Mouse (Mus musculus): ENCODE data around the gene Zbtb38.

Gene Zbtb38

DNA sequence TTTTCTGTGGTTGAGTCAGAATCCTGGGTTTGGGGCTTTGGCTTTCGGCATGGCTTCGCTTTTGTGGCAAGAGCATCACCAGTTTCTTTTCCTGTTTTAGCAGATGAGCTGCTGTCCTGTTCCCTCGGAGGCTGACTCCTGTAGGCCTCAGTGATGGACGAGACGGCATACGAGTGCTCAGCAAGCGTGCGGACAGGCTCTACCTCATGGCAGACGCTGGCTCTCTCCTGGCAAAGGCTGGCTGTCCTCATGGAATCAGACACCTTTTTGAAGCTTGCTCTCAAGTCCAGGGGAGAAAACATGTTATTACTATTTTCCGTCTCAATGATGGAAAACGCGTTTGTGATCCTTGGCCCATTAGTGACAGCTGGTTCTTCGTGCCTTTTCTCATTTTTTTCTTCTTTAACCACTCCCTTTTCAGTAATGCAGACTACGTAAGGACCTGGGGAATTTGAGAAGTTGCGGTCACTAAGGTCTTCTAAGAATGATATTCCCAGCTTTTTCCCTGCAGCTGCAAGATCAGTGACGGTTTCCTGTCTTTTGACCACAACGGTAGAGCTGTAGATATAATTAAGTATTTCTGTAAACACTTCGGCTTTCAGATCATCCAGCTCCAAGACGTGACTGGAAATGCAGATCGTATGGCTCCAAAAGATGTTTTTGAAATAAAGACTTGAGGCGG lies 64.3 kb downstream of the Zbtb38 start:
- in situ Hi-C loops (cut with MboI; ENCODE audit: unreplicated experiment in 2 of 2), result no loop called here

DNA sequence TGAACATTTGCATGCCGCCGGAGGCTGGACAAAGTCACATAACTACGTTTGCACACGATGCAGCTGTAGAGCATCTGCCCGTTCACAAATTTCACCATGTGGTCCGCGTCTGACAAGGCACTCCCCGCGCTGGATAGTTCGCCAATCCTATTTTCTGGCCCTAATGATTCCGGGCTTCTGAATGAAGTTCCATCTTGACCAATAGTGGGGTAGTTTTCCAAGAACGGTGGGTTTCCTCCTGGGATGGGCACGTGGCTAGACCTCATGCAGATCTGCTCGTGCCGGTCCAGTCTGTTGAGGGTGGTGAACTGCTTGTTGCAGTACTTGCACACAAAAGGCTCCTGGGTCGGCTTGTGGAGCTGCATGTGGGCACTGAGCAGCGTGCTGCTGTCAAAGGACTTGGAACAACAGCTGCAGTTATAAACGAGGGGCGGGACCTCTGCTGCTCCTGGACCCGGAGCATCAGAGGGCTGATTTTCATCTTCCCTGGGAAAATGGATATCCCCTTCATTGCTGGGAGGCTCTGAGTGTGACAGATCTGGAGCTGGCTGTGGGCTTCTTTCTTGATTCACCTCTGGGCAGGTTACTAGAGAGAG lies 64.9 kb downstream of the Zbtb38 start:
- in situ Hi-C loops (cut with MboI; ENCODE audit: unreplicated experiment in 2 of 2), result no loop called here

- in situ Hi-C loops (cut with MboI; ENCODE audit: unreplicated experiment in 2 of 2), result no loop called here
These were observed 67.0 kb downstream of the Zbtb38 start for GRCm38 (mm10) chr9:96685600-96686084.

DNA sequence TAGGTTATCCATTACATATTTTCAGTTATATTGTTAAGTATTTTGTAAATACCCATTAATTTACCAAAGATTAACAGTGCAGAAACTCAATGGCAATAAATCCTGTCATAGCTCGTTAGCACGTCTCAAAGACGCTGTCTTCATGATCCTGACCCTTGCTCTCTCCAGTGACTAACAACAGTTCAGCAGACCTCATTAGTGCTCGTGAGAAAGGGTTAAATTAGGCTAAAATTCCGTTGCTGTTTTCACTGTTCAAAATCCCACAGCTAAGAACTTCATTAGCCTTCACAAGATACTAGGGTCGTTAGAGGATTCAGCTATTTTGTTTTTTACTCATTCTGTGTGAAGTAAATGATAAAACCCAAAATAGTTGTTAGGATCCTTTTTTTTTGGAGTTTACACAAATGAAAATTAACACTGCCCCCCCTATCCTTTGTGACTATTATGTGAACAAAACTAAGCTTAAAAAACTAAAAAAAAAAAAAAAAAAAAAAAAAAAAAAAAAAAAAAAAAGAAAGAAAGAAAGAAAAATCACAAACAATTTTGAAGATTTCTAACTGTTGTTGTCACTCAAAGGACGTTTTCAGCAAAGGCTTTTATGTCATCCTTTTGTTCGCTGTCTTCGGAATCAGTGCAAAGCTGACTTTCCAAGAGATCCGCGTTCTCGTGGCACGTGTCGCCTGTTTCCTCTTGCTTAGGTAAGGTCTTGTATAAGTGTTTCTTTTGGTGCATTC lies 67.6 kb downstream of the Zbtb38 start:
- in situ Hi-C loops (cut with MboI; ENCODE audit: unreplicated experiment in 2 of 2), result no loop called here

GRCm38 (mm10) chr9:96684165-96684792 lies 68.4 kb downstream of the Zbtb38 start:
- in situ Hi-C loops (cut with MboI; ENCODE audit: unreplicated experiment in 2 of 2), result no loop called here

GRCm38 (mm10) chr9:96678611-96679010 lies 74.0 kb downstream of the Zbtb38 start:
- in situ Hi-C loops (cut with MboI; ENCODE audit: unreplicated experiment in 2 of 2), result loop anchor here in 1 of 2 experiments (5.0 kb wide), 1 partner anchor 79 kb away; no protein-coding TSS in a partner anchor

DNA sequence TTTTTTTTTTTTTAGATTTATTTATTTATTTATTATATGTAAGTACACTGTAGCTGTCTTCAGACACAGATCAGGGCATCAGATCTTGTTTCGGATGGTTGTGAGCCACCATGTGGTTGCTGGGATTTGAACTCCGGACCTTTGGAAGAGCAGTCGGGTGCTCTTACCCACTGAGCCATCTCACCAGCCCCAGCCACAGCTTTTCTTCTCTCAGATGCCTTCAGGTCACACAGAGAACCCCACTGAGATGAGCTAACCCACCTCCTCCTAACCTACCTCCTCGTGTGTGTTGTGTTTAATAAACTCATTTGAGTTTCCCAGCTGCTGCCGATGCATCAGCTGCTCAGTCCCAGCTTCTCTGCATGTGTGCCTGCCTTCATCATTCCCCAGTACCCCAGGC lies 74.9 kb downstream of the Zbtb38 start:
- in situ Hi-C loops (cut with MboI; ENCODE audit: unreplicated experiment in 2 of 2), result loop anchor here in 1 of 2 experiments (5.0 kb wide), 1 partner anchor 80 kb away; no protein-coding TSS in a partner anchor

DNA sequence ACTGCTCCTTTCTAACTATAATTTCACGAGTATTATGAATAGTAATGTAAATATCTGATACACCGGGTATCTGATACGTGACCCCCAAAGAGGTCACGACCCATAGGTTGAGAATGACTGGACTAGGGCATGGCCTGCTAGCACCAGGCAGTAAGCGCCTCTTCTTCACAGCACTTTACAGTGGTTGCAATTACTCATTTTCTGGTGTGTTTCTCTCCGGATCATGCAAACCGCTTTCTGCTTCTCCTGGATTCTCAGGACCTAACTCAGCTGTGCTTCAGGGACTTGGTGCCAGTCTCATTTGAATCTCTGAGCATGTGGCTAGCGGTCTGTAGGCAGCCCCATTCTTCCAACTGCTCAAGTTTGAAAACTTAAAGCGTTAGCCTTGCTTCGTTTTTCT lies 76.0 kb downstream of the Zbtb38 start:
- in situ Hi-C loops (cut with MboI; ENCODE audit: unreplicated experiment in 2 of 2), result loop anchor here in 1 of 2 experiments (5.0 kb wide), 1 partner anchor 81 kb away; no protein-coding TSS in a partner anchor

- in situ Hi-C loops (cut with MboI; ENCODE audit: unreplicated experiment in 2 of 2), result loop anchor here in 1 of 2 experiments (5.0 kb wide), 1 partner anchor 81 kb away; no protein-coding TSS in a partner anchor
These were observed 76.6 kb downstream of the Zbtb38 start for GRCm38 (mm10) chr9:96675763-96676640.

DNA sequence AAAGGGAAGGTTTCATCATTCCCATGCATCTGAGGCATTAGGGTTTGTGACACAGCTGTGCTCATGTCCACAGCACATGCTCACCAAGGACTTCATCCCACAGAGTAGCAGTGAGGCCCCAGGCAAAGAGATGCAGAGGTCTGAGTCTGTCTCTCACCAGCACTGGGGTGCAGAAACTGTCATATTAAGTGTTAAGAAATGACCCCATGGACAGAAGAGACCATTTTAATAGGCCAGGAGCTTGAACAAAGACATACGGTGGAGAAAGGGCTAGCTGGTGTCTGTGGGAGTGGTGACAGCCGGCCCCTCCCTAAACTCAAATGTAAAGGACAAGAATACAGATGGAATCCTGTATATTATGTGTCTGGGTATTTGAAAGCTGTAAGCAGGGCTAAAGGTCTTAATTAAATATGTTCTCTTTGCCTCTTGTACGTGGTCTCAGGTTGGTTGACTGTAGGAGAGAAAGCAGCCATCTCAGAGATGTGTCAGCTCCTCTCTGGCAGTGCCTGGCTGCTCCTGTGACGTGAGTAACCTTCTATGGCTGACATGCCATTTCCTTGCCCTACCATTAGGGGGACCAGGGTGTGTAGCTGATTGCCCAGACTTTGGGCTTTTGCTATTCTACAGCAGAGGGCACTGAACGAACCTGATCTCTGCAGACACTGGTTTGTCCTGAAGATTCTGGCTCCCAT lies 77.4 kb downstream of the Zbtb38 start:
- in situ Hi-C loops (cut with MboI; ENCODE audit: unreplicated experiment in 2 of 2), result loop anchor here in 1 of 2 experiments (5.0 kb wide), 1 partner anchor 82 kb away; no protein-coding TSS in a partner anchor

DNA sequence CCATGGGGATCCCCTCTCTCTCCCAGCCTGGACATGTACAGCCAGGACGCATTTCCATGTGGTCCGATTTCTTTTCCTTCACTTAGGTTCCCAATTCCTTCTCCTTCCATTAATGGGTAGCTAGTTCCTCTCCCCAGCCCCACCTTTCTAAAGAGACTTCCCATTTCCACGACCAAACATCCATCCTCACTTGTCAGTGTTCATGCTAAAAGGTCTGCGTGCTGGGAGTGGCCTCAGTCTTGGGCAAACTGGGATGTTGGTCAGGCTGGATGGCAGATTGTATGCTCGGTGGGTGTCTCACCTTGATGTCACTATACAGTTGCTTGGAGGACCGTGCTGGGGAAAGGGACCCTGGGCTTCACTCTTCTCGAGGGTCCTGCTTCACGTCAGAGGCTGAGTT lies 78.3 kb downstream of the Zbtb38 start:
- in situ Hi-C loops (cut with MboI; ENCODE audit: unreplicated experiment in 2 of 2), result loop anchor here (5.0 to 25.0 kb wide), 5 partner anchors 83 to 387 kb away; no protein-coding TSS in a partner anchor

DNA sequence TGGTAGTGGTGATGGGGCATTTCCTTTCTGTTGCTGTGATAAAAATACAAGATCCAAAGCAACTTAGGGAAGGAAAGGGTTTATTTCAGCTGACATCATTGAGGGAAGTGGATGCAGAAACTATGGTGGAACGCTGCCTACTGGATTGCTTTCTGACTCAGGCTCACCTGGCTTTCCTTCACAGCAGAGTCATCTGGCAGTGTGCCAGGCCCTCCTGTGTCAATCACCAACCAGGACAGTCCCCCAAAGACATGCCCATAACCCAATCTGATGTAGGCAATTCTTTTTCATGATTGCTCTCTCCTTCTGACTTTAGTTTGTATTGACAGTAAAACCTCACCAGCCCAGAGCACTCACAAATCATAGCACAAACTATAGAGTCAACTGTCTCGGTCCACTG lies 80.2 kb downstream of the Zbtb38 start:
- in situ Hi-C loops (cut with MboI; ENCODE audit: unreplicated experiment in 2 of 2), result loop anchor here (5.0 to 25.0 kb wide), 5 partner anchors 85 to 385 kb away; no protein-coding TSS in a partner anchor

DNA sequence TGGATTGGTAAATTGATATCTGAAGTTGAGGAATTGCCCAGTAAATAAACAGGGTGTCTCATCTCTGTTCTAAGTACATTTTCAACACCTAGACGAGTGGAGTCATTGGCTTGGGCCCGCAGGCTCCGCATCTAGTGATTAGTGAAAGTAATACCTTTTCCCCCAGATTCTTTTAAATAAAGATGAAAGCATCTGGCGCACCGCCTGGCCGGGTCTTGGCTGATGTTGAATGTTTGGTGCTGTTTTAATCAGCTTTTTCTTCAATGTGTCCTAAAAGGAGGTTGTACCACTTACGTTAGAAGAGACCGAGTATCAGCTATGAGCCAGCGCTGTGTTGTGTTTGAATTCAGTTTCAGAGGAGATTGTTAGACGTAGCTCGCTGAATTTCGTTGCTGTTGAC lies 81.4 kb downstream of the Zbtb38 start:
- in situ Hi-C loops (cut with MboI; ENCODE audit: unreplicated experiment in 2 of 2), result loop anchor here (5.0 to 25.0 kb wide), 5 partner anchors 86 to 384 kb away; no protein-coding TSS in a partner anchor

DNA sequence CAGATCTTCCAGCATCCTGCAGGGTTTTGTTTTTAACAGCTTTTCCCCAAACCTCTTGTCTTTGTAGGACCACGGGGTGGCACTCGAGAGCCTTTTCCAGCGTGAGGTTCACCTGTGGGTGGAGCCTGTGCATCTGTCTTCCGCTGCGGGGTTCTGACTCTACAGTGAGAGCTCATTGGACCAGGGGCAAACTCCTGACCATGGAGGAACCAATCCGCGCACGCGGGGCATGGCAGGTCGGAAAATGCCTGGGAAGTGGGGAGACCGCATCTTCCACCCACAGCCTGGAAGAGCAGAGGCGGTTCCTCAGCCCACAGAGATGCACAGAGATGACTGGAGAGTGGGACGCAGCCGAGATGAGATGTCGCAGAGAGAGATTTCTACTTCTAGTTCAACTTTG lies 82.8 kb downstream of the Zbtb38 start:
- in situ Hi-C loops (cut with MboI; ENCODE audit: unreplicated experiment in 2 of 2), result loop anchor here (5.0 to 25.0 kb wide), 5 partner anchors 87 to 383 kb away; no protein-coding TSS in a partner anchor

- in situ Hi-C loops (cut with MboI; ENCODE audit: unreplicated experiment in 2 of 2), result loop anchor here in 1 of 2 experiments (25.0 kb wide), 1 partner anchor 381 kb away; no protein-coding TSS in a partner anchor
These were observed 84.0 kb downstream of the Zbtb38 start for GRCm38 (mm10) chr9:96668628-96669027.

DNA sequence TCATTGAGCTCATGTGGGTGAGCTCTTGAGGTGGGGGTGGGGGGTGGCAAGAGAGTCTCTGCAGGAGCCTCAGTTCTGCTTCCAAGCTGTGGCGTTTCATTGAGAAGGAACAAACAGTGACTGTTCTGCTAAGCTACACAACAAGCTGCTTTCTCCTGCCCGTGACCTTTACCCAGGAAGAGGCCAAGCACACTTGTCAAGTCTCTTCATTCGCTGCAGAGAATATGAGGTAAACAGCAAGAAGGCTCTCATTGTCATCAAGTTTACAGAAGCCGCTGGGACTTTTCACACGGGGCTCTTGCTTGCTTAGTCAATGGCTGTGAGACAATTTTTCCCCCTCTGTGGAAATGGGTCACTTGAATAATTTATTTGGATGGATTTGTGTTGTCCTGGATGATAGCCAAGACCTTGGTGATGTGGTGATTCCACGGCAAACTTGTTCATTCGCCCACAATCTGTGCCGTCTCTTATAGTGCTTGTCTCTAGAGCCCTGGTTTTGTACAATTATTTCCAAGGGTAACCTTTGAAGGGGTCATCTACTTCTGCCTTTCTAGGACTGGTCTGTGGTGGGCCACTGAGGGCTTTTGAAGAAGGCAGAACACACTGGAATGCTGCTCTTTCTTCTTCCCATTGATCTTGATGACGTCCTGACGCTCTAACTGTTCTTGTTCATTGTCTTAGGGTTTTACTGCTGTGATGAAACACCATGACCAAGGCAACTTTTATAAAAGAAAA lies 92.0 kb downstream of the Zbtb38 start:
- in situ Hi-C loops (cut with MboI; ENCODE audit: unreplicated experiment in 2 of 2), result loop anchor here in 1 of 2 experiments (25.0 kb wide), 1 partner anchor 373 kb away; no protein-coding TSS in a partner anchor

GRCm38 (mm10) chr9:96659801-96660200 lies 92.8 kb downstream of the Zbtb38 start:
- in situ Hi-C loops (cut with MboI; ENCODE audit: unreplicated experiment in 2 of 2), result loop anchor here in 1 of 2 experiments (25.0 kb wide), 1 partner anchor 372 kb away; no protein-coding TSS in a partner anchor

DNA sequence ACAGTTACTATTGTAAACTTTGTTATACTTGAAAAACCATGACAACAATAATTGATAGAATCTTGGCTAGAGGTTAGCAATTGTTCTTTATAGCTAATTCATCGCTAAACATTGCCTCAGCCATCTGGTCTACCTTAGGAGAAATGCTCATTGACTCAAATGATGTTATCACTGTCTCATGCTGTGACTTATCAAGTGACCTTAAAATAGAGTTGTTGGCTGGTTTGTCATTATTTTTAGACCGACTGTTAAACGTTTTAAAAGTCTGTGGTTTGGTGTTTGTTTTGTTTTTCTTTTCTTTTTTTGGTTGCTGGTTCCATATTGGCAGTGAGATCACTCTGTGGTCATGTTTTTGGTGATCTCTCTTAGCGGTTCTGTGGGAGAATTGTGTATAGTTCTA lies 99.1 kb downstream of the Zbtb38 start:
- in situ Hi-C loops (cut with MboI; ENCODE audit: unreplicated experiment in 2 of 2), result loop anchor here (5.0 to 25.0 kb wide), 3 partner anchors 76 to 366 kb away; no protein-coding TSS in a partner anchor

All from v-Abl transformed pro-B cells (cell line).